Mouse (Mus musculus) lung, adult 2 months (tissue): ENCODE results near the gene Gm47955.
"Not testable (repeated sequence)": the region's sequence is repeated elsewhere in the genome, so short reads cannot be mapped to it uniquely, and the experiment has no call there.

Source experiments
- CTCF ChIP-seq: fragments of 200-500 bp; IDR thresholded peaks from 2 replicates; pipeline ENCODE4 v1.5.1; 2011; ENCODE audit warnings: mild to moderate bottlenecking, low read length, control low read depth; ENCODE audit not compliant: insufficient read depth
- POLR2A ChIP-seq: fragments of 200-500 bp; IDR thresholded peaks from 2 replicates; pipeline ENCODE4 v1.6.1; 2011; ENCODE audit warnings: low read depth, mild to moderate bottlenecking, control low read depth, low read length, borderline replicate concordance; ENCODE audit errors: extremely low read depth

GRCm38 (mm10) chr1:82955913-82956312 lies 4.2 kb upstream of the Gm47955 start, which contains the start of gene Gm7544:
- TF ChIP-seq CTCF, POLR2A: not testable (repeated sequence)
